Mouse (Mus musculus): ENCODE measurements around the gene Tdrkh.

Tdrkh gene

GRCm38 (mm10) chr3:94457055-94457454, 44.0 kb downstream of the Tdrkh start:
- in situ Hi-C loops (cut with MseI, MboI), result loop anchor here in 1 of 2 experiments (5.0 kb wide), 1 partner anchor 55 kb away; no protein-coding TSS in a partner anchor

- in situ Hi-C loops (cut with MseI, MboI), result loop anchor here (5.0 kb wide), 2 partner anchors 37 to 52 kb away; no protein-coding TSS in a partner anchor
These were observed 46.8 kb downstream of the Tdrkh start for GRCm38 (mm10) chr3:94459834-94460233.

- in situ Hi-C loops (cut with MseI, MboI), result loop anchor here in 1 of 2 experiments (5.0 kb wide), 1 partner anchor 33 kb away; no protein-coding TSS in a partner anchor
These were observed 51.0 kb downstream of the Tdrkh start for GRCm38 (mm10) chr3:94463926-94464578.

GRCm38 (mm10) chr3:94465632-94466430, 52.8 kb downstream of the Tdrkh start:
- in situ Hi-C loops (cut with MseI, MboI), result no loop called here

GRCm38 (mm10) chr3:94468931-94469330, 55.9 kb downstream of the Tdrkh start:
- in situ Hi-C loops (cut with MseI, MboI), result no loop called here

- in situ Hi-C loops (cut with MseI, MboI), result no loop called here
These were observed 59.5 kb downstream of the Tdrkh start for GRCm38 (mm10) chr3:94472447-94473114.

DNA sequence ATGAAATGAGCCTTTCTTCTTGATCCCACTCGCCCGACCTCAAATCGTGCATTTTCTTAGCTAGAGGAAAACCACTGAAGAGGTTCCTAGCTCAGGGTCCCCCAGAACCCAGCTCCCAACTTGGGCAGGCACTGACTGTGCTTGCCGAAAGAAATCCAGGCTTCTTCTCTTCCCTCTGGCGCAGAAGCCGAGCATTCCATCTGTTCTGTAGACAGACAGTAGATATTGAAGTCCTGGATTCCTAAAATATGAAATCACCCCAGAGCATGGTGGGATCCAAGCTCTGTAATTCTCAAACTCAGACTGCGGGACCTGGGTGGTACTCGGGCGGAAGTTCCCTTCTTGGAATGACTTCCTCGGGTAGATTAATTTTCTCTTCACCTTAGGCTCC, 60.0 kb downstream of the Tdrkh start:
- in situ Hi-C loops (cut with MseI, MboI), result no loop called here

GRCm38 (mm10) chr3:94473567-94474232, 60.6 kb downstream of the Tdrkh start:
- in situ Hi-C loops (cut with MseI, MboI), result no loop called here

DNA sequence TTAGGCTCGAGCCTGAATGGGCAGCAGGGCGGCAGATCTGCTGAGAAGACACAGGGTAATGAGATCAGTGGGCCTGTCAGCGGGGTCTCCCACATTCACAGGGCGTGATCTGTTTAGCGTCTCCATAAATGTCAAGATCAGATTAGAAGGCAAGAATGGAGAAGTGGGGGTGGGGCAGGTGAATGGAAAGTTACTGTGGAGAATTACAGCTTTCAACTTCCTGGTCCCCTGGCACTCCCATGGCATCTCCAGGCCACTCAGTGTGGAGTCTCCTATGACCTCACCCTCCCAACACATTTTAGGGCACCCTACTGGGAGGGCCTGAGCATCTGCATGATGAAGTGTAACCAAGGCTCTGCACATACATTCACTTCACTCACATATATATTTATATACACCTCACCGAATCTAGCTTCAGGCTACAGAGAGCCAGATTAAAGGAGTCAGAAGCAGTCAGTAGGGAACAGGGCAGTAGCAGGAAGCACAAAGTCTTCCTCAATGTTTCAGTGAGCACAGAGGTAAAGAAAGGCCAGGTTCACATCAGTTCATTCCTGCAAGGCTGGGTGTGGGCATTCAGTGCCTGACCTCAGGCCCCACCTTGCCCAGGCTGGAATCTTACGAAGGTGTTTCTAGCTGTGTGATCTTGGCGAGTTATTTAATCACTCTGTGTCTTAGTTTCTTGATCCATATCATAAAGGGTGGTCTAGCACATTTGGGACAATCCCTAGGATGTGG, 63.4 kb downstream of the Tdrkh start:
- in situ Hi-C loops (cut with MseI, MboI), result no loop called here

DNA sequence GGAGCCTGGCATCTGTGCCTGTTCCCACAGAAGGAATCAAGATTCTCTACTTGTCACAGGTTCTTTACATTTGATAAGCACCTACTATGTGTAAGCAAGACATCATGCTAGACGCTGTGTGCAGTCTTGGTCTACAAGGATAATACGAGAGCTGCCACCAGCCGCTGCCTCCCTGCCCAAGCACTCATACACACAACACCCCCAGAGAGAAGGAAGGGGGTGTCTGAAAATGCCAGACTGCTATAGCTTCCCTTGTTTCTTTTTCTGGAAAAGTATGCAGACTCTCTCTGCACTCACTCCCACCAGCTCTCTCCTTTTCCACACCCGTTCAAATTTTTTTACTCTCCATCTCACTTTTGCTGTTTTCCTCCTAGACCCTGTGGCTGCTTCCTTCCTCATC, 64.4 kb downstream of the Tdrkh start:
- in situ Hi-C loops (cut with MseI, MboI), result no loop called here

- in situ Hi-C loops (cut with MseI, MboI), result no loop called here
These were observed 64.9 kb downstream of the Tdrkh start, which contains the start of gene Celf3 for GRCm38 (mm10) chr3:94477981-94478422. Gene Celf3 (plus strand): TSS chr3:94478295.

GRCm38 (mm10) chr3:94478591-94479169, 65.6 kb downstream of the Tdrkh start:
- in situ Hi-C loops (cut with MseI, MboI), result no loop called here

- in situ Hi-C loops (cut with MseI, MboI), result no loop called here
These were observed 66.5 kb downstream of the Tdrkh start for GRCm38 (mm10) chr3:94479564-94479963.

DNA sequence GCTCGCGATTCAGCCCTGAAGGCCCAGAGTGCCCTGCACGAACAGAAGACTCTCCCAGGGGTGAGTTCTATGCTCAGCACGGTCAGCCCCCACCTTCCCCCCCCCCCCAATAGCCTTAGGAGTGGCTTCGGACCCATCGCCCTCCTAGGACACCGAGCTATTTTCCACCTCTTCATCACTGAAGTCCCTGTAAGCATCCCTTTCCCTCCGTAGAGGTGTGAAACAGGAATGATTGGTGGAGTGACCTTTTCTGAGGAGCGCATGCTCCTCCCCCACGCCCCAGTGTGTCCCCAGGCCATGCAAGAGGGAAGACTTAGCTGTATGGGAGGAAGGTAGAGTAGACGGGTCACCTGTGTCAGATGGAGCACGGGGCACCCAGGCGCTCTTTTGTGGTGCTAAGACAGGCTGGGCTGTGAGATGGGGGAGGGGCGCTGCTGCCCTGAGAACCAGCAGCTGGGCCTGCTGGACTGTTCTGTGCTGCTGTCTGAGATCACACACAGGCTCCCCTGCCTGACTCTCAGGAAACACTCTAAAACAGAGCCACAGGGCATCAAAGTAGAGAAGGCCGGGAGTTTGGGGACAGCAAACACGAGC, 67.3 kb downstream of the Tdrkh start, which contains the start of gene Riiad1:
TSS of gene Riiad1 (minus strand) at position 51 of the 594 bp plus-strand sequence.
- in situ Hi-C loops (cut with MseI, MboI), result no loop called here

DNA sequence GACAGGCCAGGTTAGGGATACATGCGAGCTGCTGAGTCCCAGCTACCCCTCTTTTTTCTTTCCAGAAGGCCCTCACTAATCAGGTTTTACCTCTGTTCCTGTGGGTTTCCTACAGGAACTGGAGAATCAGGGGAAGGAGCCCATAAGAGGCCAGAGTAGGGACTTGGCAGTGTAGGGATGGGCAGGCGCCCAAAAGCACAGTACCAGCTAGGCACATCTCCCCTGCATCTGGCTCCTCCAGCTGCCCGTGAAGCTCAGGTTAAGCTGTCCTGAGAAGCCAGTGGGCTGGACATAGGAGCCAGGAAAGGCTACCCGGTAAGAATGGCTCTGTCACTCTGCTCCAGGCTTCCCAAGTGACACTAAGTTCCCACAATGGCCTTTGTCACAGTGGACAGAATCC, 68.4 kb downstream of the Tdrkh start:
- in situ Hi-C loops (cut with MseI, MboI), result no loop called here

DNA sequence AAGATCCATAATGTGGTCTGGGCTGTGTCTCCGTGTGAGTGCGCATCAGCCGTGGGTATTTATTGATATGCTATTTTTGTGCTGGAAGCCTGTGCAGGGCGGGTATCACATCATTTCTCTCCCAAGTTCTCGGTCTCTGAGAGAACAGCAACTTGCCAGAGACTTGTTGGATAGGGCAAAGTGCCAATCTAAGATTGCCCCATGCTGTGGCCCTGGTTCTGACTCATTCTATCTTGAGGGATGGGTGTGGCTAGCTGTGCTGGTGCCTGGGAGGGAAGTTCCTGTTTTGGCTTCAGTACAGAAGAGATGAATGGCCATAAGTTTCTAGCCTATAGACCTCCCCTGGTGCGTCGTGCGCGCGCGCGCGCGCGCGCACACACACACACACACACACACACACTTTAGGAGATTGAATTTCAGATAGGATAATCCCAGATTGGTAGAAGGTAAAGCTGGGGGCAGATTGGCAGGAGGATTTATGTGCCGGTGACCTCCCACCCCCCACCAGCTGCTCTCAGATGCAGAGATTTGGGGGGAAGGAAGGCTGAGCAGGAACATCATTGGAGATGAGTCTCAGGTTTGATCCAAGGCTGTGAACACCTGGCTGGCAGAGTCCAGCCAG, 69.8 kb downstream of the Tdrkh start:
- in situ Hi-C loops (cut with MseI, MboI), result no loop called here

- in situ Hi-C loops (cut with MseI, MboI), result no loop called here
These were observed 70.8 kb downstream of the Tdrkh start for GRCm38 (mm10) chr3:94483790-94484439.
